Mouse (Mus musculus) inflammation-experienced regulatory T-cells, adult 6 months (primary cell): ENCODE measurements around the gene Wdr34. TPM values are rescaled to one million over a fixed set of nuclear protein-coding genes. Genes with fewer than 3 reads are reported as not detected.

Experiments
- ATAC-seq: one replicate; pipeline ENCODE4 v1.8.0; 2017
- polyA plus RNA-seq, 3 experiments: library from polyadenylated mRNA; unstranded; fragments of 100-300 nt; shearing (Covaris generic); gene quantifications; one replicate each; pipeline ENCODE4 v1.2.1; 2017

Gene Wdr34
- polyA plus RNA-seq, 3 experiments from 2014 or later: 0.59 to 2.1 (median 1.1) TPM

DNA sequence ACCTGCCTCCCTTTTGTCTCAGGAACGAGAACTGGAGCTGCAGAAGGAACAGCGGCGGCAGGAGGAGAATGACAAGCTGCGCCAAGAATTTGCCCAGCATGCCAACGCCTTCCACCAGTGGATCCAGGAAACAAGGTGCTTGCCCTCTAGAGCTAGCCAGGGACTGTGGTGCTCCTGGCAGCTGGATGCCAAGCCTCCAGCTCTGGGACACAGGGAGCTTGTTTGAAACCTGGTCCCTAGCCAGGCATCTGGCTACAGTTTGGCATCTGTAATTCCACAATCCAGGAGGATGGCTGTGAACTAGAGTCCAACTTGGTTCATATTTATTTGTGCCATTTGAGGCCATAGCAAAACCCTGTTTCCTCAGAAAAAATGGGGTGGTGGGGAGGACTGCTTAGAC, 21.7 kb downstream of the Wdr34 start:
- no peak for ATAC-seq

DNA sequence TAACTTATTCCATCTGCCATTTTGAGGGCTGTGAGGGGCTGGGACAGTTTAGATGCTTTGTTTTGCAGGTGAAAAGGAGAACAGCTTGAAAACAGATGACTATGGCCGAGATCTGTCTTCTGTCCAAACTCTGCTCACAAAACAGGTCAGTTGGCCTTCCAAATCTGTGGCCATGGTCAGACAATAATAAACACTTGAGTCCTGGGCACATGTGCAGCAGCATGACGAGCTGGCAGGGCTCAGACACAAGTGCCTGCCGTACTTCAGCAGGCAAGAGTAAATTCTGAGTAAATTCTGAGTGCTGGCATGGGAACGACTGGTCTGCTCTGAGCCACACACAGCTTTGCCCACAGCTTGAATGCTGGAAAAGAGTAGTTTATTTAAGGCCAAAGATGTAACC, 23.2 kb downstream of the Wdr34 start:
- no peak for ATAC-seq

DNA sequence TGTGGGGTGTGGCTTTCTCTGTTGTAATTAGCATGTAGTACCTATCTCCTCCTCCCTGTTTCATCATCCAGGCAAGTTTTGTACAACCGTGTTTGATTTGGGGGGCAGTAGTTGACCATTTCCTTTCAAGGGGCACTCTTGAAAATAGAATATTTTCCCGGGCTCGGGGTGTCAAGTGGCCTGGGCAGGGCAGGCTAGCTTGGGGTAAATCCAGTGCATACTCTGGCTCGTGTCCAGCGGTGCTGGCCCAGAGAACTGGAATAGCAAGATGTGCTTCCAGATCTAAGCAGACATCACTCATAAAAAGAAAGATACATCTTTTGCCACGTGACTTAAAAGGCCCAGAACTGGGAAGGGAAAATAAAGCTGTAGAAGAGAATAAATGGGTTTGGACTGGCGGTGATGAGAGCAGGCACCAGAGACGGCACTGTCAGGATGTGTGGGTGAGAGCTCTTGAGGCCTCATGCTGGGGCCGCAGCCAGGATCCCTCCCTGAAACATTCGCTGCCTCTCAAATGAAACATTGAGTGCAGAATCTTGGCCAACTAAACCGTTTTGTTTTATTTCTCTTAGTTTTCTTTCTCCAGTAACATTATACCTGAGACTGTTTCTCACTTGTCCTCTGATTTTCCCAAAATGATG, 34.2 kb downstream of the Wdr34 start:
- ATAC-seq: no peak

DNA sequence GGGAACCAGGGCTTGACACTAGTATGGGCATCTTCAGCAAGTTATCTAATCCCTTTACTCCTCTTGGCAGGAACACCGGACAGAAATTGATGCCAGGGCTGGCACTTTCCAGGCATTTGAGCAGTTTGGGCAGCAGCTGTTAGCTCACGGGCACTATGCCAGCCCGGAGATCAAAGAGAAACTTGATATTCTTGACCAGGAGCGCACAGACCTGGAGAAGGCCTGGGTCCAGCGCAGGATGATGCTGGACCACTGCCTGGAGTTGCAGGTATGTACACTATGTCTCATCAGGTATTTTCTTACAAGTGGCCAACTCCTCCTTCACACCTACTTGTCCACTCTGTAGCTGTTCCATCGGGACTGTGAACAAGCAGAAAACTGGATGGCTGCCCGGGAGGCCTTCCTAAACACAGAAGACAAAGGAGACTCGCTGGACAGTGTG, 37.8 kb downstream of the Wdr34 start:
- no peak for ATAC-seq

DNA sequence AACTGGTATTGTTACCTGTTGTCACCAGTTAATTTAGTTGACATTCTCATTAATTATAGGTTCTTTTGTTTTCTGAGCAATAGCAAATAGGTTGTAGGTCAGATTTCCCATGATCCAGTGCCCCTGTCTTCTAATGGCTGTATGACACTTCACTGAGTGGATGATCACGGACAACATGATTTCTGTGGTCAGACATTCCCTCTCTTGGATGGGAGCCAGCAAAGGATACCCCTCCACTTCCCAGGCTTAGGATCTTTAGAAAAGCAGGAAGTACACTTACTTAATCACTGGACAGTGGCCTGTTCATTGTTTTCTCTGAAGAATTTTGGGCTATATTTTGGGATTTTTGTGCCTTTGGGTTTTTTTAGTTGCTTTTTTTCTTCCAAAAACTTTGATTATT, 39.6 kb downstream of the Wdr34 start:
- ATAC-seq: no peak

DNA sequence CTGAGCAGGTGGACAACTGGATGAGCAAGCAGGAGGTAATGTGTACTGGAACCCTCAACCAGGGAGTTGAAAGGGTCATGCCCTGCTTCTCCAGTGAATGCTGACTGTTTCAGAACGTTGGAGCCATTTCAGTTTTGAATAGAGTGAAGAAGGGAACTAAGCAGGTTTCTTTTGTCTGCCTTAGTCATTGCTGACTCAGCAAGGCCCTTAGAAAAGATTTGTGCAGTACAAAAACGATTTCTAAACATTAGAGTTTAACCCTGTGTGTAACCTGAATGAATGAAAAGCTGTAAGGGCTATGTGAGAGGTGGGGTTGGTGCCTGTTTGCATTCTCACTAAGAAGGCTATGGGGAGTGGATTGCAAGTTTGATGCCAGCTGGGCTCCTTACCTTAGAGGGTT, 56.7 kb downstream of the Wdr34 start:
- no peak for ATAC-seq

Other genes with a start within 250 kb of the Wdr34 start
- gene Slc27a4, start 246.2 kb downstream of the Wdr34 start, polyA plus RNA-seq: 1 to 10 TPM; 1.2 to 3.7 (median 2.3) TPM
- 10 to 100 TPM; 18.3 to 22.8 (median 22.5) TPM for gene Urm1, start 228.8 kb downstream of the Wdr34 start, polyA plus RNA-seq
- gene Cercam, start 179.7 kb downstream of the Wdr34 start, polyA plus RNA-seq: 1 to 10 TPM in 1 of 3 experiments, under 1 TPM in 2; 0.46 to 3.9 (median 0.59) TPM
- gene Odf2, start 159.7 kb downstream of the Wdr34 start, polyA plus RNA-seq: 10 to 100 TPM; 47.8 to 56.0 (median 52.8) TPM
- 10 to 100 TPM; 43.0 to 70.2 (median 66.3) TPM for gene Gle1, start 113.5 kb downstream of the Wdr34 start, polyA plus RNA-seq
- gene Sptan1, start 83.3 kb downstream of the Wdr34 start, polyA plus RNA-seq: 10 to 100 TPM; 69.9 to 81.0 (median 75.6) TPM
- 100 to 1,000 TPM; 374 to 393 (median 380) TPM for gene Set, start 8.5 kb upstream of the Wdr34 start, polyA plus RNA-seq
- gene Pkn3, start 28.8 kb upstream of the Wdr34 start, polyA plus RNA-seq: under 1 TPM; 0.59 to 0.91 (median 0.71) TPM
- gene Zdhhc12, start 44.8 kb upstream of the Wdr34 start, polyA plus RNA-seq: 10 to 100 TPM; 30.9 to 38.9 (median 31.7) TPM
- gene Zer1, start 75.7 kb upstream of the Wdr34 start, polyA plus RNA-seq: 10 to 100 TPM in 2 of 3 experiments, 1 to 10 TPM in 1; 9.1 to 29.1 (median 14.0) TPM
- gene Tbc1d13, start 84.9 kb upstream of the Wdr34 start, polyA plus RNA-seq: 1 to 10 TPM; 6.5 to 9.0 (median 8.8) TPM
- 1 to 10 TPM; 1.5 to 3.4 (median 3.4) TPM for gene Endog, start 122.6 kb upstream of the Wdr34 start, polyA plus RNA-seq
- 10 to 100 TPM; 22.8 to 37.1 (median 34.9) TPM for gene Spout1, start 129.6 kb upstream of the Wdr34 start, polyA plus RNA-seq
- gene Kyat1, start 157.0 kb upstream of the Wdr34 start, polyA plus RNA-seq: 1 to 10 TPM; 6.0 to 8.8 (median 8.2) TPM
- 10 to 100 TPM; 25.6 to 36.7 (median 33.1) TPM for gene Lrrc8a, start 188.8 kb upstream of the Wdr34 start, polyA plus RNA-seq
- gene Gm28035, start 191.7 kb upstream of the Wdr34 start, polyA plus RNA-seq: under 1 TPM in 2 of 3 experiments, not detected in 1; 0.16 to 0.17 TPM
- gene Phyhd1, start 217.3 kb upstream of the Wdr34 start, polyA plus RNA-seq: 1 to 10 TPM; 2.5 to 4.8 (median 4.3) TPM
- 1 to 10 TPM in 1 of 3 experiments, not detected in 2; 7.1 TPM for gene Gm28038, start 232.2 kb upstream of the Wdr34 start, polyA plus RNA-seq
- gene Dolk, start 237.5 kb upstream of the Wdr34 start, polyA plus RNA-seq: 10 to 100 TPM; 10.8 to 14.6 (median 10.9) TPM
- gene Nup188, start 237.5 kb upstream of the Wdr34 start, polyA plus RNA-seq: 10 to 100 TPM; 26.4 to 30.2 (median 26.9) TPM